Mouse (Mus musculus): ENCODE measurements at regions not wholly inside any gene's neighbourhood (a gene's known extent, or its start where the extent isn't known, plus 50 kb on each side); places are given as distances from the start of the nearest gene placed in this dataset.

DNA sequence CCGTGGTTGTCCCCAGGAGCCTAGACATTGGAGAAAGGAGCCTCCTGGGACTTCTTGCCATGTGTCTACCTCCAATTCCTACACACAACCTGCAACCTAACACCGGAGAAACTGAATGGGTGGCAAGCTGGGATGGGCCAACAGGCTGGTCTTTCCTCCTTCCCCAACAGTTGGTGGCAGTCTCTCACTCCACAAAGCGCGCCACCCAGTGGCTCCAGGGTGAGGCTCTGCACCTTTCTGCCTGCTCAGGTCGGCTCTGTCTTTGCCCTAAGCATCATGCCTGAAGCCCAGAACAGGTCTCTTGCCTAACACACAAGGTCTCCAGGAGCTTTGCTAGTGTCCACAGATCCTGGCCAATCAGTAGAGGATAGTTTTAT is 166.0 kb downstream of the Inhbb start:
- Histone ChIP-seq H3K9me3 (replicated peaks; ENCODE audit: control insufficient read depth, low read length) (no peaks in the 10 kb centered on the region), H3K4me2 (no peak overlapping the region), H3K27me3 (ENCODE audit: control insufficient read depth, insufficient read depth, low read length) (no peaks in the 10 kb centered on the region), H3K27ac (ENCODE audit: low read depth, low read length) (no peak overlapping the region), H3K9ac (ENCODE audit: low read depth, low read length) (no peak overlapping the region), H3K36me3 (ENCODE audit: control insufficient read depth, insufficient read depth, low read length) (no peaks in the 10 kb centered on the region), H3K4me3 (ENCODE audit: low read depth, low read length) (no peak overlapping the region), H3K4me1 (ENCODE audit: control insufficient read depth, insufficient read depth, low read length) (no peaks in the 10 kb centered on the region)
- no peak for ATAC-seq (replicated peaks; ENCODE audit: insufficient number of reproducible peaks, low FRiP score, low TSS enrichment)
- WGBS (ENCODE audit: insufficient replicate concordance): 46% methylated on average over 5 of the region's 5 CpGs

- 88% methylated on average over 20 of the region's 20 CpGs for WGBS (ENCODE audit: insufficient replicate concordance)
- Histone ChIP-seq H3K4me3 (ENCODE audit: low read depth, low read length) (no peak overlapping the region), H3K4me1 (ENCODE audit: control insufficient read depth, insufficient read depth, low read length) (no peaks in the 10 kb centered on the region), H3K36me3 (ENCODE audit: control insufficient read depth, insufficient read depth, low read length) (no peaks in the 10 kb centered on the region), H3K9ac (ENCODE audit: low read depth, low read length) (no peak overlapping the region), H3K4me2 (no peak overlapping the region), H3K27ac (ENCODE audit: low read depth, low read length) (no peak overlapping the region), H3K27me3 (ENCODE audit: control insufficient read depth, insufficient read depth, low read length) (no peaks in the 10 kb centered on the region), H3K9me3 (replicated peaks; ENCODE audit: control insufficient read depth, low read length) (no peaks in the 10 kb centered on the region)
- ATAC-seq (replicated peaks; ENCODE audit: insufficient number of reproducible peaks, low FRiP score, low TSS enrichment): no peak
These were observed 166.5 kb downstream of the Inhbb start for GRCm38 (mm10) chr1:119255386-119256096.

GRCm38 (mm10) chr1:119254928-119255327 is 167.1 kb downstream of the Inhbb start:
- Histone ChIP-seq H3K4me1 (ENCODE audit: control insufficient read depth, insufficient read depth, low read length) (no peaks in the 10 kb centered on the region), H3K27ac (ENCODE audit: low read depth, low read length) (no peak overlapping the region), H3K4me3 (ENCODE audit: low read depth, low read length) (no peak overlapping the region), H3K9me3 (replicated peaks; ENCODE audit: control insufficient read depth, low read length) (no peaks in the 10 kb centered on the region), H3K36me3 (ENCODE audit: control insufficient read depth, insufficient read depth, low read length) (no peaks in the 10 kb centered on the region), H3K9ac (ENCODE audit: low read depth, low read length) (no peak overlapping the region), H3K4me2 (no peak overlapping the region), H3K27me3 (ENCODE audit: control insufficient read depth, insufficient read depth, low read length) (no peaks in the 10 kb centered on the region)
- ATAC-seq (replicated peaks; ENCODE audit: insufficient number of reproducible peaks, low FRiP score, low TSS enrichment): no peak
- 90% methylated on average over 5 of the region's 5 CpGs for WGBS (ENCODE audit: insufficient replicate concordance)

DNA sequence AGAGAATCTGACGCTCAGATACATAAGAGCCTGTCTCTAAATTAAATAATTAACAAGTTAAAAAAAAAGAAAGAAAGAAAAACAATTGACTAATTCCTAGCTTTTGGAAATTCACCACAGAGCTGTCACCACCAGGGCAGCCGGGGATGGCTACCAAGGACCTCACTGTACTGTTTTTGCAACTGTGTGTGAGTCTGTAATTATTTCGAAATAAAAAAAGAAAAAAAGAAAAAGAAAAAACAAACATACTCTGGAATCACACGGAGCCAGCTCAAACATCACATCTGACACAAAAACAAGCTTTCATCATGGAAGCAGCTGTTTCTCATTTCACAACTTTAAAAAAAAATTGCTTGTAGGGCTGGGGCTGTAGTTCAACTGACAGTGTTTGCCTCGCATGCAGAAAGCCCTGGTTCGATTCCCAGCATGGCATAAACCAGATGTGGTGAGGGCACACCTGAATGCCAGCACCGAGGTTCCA is 168.6 kb downstream of the Inhbb start:
- H3K36me3 ChIP-seq (ENCODE audit: control insufficient read depth, insufficient read depth, low read length): no peaks in the 10 kb centered on the region
- H3K27me3 ChIP-seq (ENCODE audit: control insufficient read depth, insufficient read depth, low read length): no peaks in the 10 kb centered on the region
- H3K4me3 ChIP-seq (ENCODE audit: low read depth, low read length): no peak overlapping the region
- H3K9me3 ChIP-seq (replicated peaks; ENCODE audit: control insufficient read depth, low read length): no peaks in the 10 kb centered on the region
- WGBS (ENCODE audit: insufficient replicate concordance): 62% methylated on average over 7 of the region's 7 CpGs
- ATAC-seq (replicated peaks; ENCODE audit: insufficient number of reproducible peaks, low FRiP score, low TSS enrichment): no peak
- H3K4me2 ChIP-seq: no peak overlapping the region
- no peak overlapping the region for H3K9ac ChIP-seq (ENCODE audit: low read depth, low read length)
- H3K27ac ChIP-seq (ENCODE audit: low read depth, low read length): no peak overlapping the region
- no peaks in the 10 kb centered on the region for H3K4me1 ChIP-seq (ENCODE audit: control insufficient read depth, insufficient read depth, low read length)

- H3K27ac ChIP-seq (ENCODE audit: low read depth, low read length): no peak overlapping the region
- H3K9ac ChIP-seq (ENCODE audit: low read depth, low read length): no peak overlapping the region
- H3K9me3 ChIP-seq (replicated peaks; ENCODE audit: control insufficient read depth, low read length): no peaks in the 10 kb centered on the region
- 84% methylated on average over 6 of the region's 6 CpGs for WGBS (ENCODE audit: insufficient replicate concordance)
- H3K4me3 ChIP-seq (ENCODE audit: low read depth, low read length): no peak overlapping the region
- ATAC-seq (replicated peaks; ENCODE audit: insufficient number of reproducible peaks, low FRiP score, low TSS enrichment): no peak
- no peak overlapping the region for H3K4me2 ChIP-seq
- no peaks in the 10 kb centered on the region for H3K27me3 ChIP-seq (ENCODE audit: control insufficient read depth, insufficient read depth, low read length)
- H3K36me3 ChIP-seq (ENCODE audit: control insufficient read depth, insufficient read depth, low read length): no peaks in the 10 kb centered on the region
- H3K4me1 ChIP-seq (ENCODE audit: control insufficient read depth, insufficient read depth, low read length): no peaks in the 10 kb centered on the region
These were observed 169.6 kb downstream of the Inhbb start for GRCm38 (mm10) chr1:119252403-119252802.

DNA sequence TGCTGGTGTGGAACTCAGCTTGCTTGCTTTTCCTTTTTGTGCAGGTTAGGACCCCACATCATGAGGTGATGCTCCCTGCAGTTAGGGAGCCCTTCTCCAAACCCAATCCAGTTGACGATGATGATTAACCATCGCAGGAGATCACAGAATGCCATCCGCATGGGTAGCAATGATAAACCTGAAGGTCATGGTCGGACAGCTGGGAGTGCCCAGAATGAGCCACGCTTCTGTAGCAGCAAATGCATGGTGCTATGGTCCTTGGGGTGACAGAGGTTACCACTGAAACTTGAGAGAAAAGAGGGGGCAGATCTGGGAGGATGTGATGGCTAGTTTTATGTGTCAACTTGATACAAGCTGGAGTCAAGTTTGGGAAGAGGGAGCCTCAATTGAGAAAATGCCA is 170.3 kb downstream of the Inhbb start:
- WGBS (ENCODE audit: insufficient replicate concordance): 88% methylated on average over 5 of the region's 5 CpGs
- no peak overlapping the region for H3K9ac ChIP-seq (ENCODE audit: low read depth, low read length)
- no peak for ATAC-seq (replicated peaks; ENCODE audit: insufficient number of reproducible peaks, low FRiP score, low TSS enrichment)
- H3K4me1 ChIP-seq (ENCODE audit: control insufficient read depth, insufficient read depth, low read length): no peaks in the 10 kb centered on the region
- H3K36me3 ChIP-seq (ENCODE audit: control insufficient read depth, insufficient read depth, low read length): no peaks in the 10 kb centered on the region
- no peak overlapping the region for H3K4me2 ChIP-seq
- no peaks in the 10 kb centered on the region for H3K27me3 ChIP-seq (ENCODE audit: control insufficient read depth, insufficient read depth, low read length)
- no peaks in the 10 kb centered on the region for H3K9me3 ChIP-seq (replicated peaks; ENCODE audit: control insufficient read depth, low read length)
- H3K27ac ChIP-seq (ENCODE audit: low read depth, low read length): no peak overlapping the region
- H3K4me3 ChIP-seq (ENCODE audit: low read depth, low read length): no peak overlapping the region

DNA sequence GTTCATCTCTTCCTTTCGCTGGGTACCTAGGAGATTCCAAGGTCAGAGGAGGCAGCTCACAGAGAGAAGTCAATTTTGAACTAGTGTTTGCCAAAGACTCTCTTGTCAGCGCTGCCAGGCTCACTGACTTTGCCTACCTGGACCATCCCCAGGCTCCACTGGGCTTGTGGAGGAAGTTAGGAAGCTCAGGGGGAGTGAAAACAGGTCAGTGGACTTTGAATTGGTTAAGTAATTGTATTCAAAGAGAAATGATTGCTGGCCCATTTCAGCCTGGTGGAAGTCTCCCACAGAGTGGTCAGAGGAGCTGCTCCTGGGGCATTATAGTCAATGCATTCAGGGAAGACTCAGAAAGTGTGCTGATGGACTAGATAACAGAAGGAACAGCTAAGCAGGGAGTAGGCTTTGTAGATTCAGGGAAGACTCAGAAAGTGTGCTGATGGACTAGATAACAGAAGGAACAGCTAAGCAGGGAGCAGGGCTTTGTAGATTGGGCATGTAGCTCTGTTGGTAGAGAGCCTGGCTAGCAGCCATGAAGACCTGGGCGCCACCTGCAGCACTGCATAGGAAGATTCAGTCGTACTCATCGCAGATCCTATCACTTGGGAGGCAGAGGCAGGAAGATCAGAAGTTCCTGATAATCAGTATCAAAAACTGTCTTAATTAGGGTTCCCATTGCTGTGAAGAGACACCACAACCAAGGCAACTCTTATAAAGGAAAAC is 173.1 kb downstream of the Inhbb start:
- no peak for ATAC-seq (replicated peaks; ENCODE audit: insufficient number of reproducible peaks, low FRiP score, low TSS enrichment)
- Histone ChIP-seq H3K9me3 (replicated peaks; ENCODE audit: control insufficient read depth, low read length) (no peaks in the 10 kb centered on the region), H3K36me3 (ENCODE audit: control insufficient read depth, insufficient read depth, low read length) (no peaks in the 10 kb centered on the region), H3K27ac (ENCODE audit: low read depth, low read length) (no peak overlapping the region), H3K4me1 (ENCODE audit: control insufficient read depth, insufficient read depth, low read length) (no peaks in the 10 kb centered on the region), H3K4me2 (no peak overlapping the region), H3K4me3 (ENCODE audit: low read depth, low read length) (no peak overlapping the region), H3K27me3 (ENCODE audit: control insufficient read depth, insufficient read depth, low read length) (no peaks in the 10 kb centered on the region), H3K9ac (ENCODE audit: low read depth, low read length) (no peak overlapping the region)
- 76% methylated on average over 5 of the region's 5 CpGs for WGBS (ENCODE audit: insufficient replicate concordance)

- H3K36me3 ChIP-seq (ENCODE audit: control insufficient read depth, insufficient read depth, low read length): no peaks in the 10 kb centered on the region
- no peak overlapping the region for H3K4me2 ChIP-seq
- 60% methylated on average over 3 of the region's 3 CpGs for WGBS (ENCODE audit: insufficient replicate concordance)
- no peak overlapping the region for H3K4me3 ChIP-seq (ENCODE audit: low read depth, low read length)
- H3K27ac ChIP-seq (ENCODE audit: low read depth, low read length): no peak overlapping the region
- no peaks in the 10 kb centered on the region for H3K27me3 ChIP-seq (ENCODE audit: control insufficient read depth, insufficient read depth, low read length)
- H3K9me3 ChIP-seq (replicated peaks; ENCODE audit: control insufficient read depth, low read length): no peaks in the 10 kb centered on the region
- no peak overlapping the region for H3K9ac ChIP-seq (ENCODE audit: low read depth, low read length)
- ATAC-seq (replicated peaks; ENCODE audit: insufficient number of reproducible peaks, low FRiP score, low TSS enrichment): no peak
- H3K4me1 ChIP-seq (ENCODE audit: control insufficient read depth, insufficient read depth, low read length): no peaks in the 10 kb centered on the region
These were observed 174.9 kb downstream of the Inhbb start for GRCm38 (mm10) chr1:119247117-119247516.

DNA sequence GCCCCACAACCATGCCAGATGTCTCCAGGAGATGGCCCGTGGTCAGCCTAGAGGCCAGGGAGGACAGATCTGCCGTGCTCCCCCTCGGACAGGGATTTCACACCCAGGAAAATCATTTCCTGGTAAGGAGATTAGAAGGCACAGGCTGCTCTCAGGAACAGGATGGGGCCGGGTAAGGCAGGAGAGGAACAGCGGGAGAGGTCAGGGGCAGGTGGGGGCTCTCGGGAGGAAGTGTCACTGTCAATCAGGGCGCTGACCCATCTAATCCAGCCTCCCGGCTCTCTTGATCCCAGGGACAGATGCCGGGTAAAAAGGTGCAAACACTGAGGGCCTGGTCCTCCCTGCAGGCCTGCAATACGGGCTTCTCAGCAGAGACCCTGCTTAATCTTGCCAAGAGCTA is 183.6 kb downstream of the Inhbb start:
- no peak overlapping the region for H3K9ac ChIP-seq (ENCODE audit: low read depth, low read length)
- WGBS (ENCODE audit: insufficient replicate concordance): 18% methylated on average over 10 of the region's 10 CpGs

More for the DNA sequence above, 183.6 kb downstream of the Inhbb start:
- Histone ChIP-seq H3K4me2 (no peak overlapping the region), H3K27ac (ENCODE audit: low read depth, low read length) (no peak overlapping the region), H3K4me1 (ENCODE audit: control insufficient read depth, insufficient read depth, low read length) (peaks cover 10% of the 10 kb centered on the region; the same call in 1 of the 2 replicates), H3K36me3 (ENCODE audit: control insufficient read depth, insufficient read depth, low read length) (no peaks in the 10 kb centered on the region), H3K9me3 (replicated peaks; ENCODE audit: control insufficient read depth, low read length) (no peaks in the 10 kb centered on the region), H3K27me3 (ENCODE audit: control insufficient read depth, insufficient read depth, low read length) (no peaks in the 10 kb centered on the region), H3K4me3 (ENCODE audit: low read depth, low read length) (no peak overlapping the region)
- no peak for ATAC-seq (replicated peaks; ENCODE audit: insufficient number of reproducible peaks, low FRiP score, low TSS enrichment)
